Mouse (Mus musculus) lung, postnatal 10 days (tissue): ENCODE results near the gene Myrf.

Experiments
- DNase-seq: peaks from one replicate; pipeline ENCODE4 v3.0.0; 2021

The Myrf gene

GRCm38 (mm10) chr19:10240654-10241305, at the start of gene Myrf:
Gene Myrf (minus strand): TSS chr19:10240748.
- DNase-seq, result peak; percentile 85

DNA sequence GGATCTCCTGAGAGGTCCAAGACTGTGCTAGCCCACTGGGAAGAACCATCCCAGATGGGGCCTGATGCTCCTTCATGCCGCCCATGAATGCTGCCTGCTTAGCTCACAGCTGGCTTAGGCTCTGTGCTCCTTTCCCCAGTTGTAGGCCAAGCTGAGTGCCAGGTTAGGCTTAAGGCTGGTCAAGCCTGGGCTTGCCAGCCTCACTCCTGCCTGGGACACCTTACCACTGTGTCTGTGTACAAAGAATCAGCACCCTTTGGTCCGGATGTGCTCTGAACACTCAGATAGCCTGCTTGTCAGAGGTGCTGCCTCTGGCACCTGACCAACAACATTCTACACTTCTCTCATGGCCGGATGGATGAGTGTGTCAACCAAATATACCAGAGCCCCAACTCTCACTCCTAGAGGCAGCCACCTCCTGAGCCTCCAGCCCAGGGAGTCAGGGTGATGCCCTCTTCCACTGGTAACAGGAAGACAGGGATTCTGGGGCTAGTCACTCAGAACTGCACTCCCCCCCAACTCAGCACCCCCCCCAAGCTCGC, 49.1 kb upstream of the Myrf start:
- no peak for DNase-seq

GRCm38 (mm10) chr19:10288125-10289040, 47.8 kb upstream of the Myrf start:
- no peak for DNase-seq

DNA sequence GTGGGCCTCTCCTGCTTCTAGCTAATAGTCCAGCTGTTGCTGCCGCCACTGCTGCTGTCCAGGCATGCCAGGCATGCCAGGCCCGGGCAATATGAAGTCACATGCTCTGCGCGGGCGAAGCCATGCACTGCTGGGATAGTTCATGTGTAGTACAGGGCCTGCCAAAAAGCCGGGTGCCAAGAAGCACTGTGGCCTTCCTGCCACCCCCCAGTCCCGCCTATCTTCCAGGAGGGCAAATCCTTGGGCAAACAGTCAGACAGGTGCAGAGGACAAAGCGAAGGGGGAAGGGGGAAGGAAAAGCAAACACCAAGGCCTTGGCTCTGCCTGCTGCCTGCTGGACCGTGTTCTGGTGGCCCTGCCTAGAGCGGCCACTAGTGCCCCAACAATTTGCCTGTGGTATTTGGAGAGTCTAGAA, 45.9 kb upstream of the Myrf start:
- DNase-seq, result no peak

DNA sequence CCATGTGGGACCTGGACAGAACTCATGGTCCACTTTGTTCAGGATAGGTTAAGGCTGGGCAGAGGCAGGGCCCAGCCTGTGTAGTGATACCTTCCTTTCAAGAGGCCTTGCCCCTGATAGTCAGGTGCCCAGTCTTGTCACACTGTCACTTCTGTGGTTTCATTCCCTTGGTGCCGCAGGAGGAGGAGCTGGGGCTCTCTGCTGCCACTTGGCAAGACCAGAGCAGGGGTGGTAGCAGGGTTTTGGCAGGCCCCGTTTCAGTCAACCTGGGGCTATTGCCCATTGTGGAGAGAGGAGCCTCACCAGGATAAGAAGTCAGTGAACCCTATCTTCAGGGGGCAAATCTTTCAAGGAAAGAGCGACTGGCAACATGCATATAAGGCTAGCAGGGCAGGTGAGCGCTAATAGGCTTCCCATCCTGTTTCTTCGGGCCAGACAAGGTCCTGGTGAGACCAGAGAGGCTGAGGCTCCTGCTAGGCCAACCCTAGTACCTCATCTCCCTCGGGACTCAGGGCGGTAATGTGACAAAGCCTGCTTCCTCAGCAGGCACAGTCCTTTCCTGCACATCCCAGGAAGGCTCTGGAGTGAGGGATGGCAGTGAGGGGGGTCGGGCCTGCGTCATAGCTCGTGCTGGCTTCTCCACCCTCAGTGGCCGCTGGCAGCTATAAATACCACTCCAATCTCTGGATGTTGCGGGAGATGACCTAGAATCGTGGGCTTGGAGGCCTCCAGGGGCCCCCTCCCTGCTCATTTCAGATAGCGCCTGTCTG, 40.4 kb upstream of the Myrf start:
- no peak for DNase-seq

DNA sequence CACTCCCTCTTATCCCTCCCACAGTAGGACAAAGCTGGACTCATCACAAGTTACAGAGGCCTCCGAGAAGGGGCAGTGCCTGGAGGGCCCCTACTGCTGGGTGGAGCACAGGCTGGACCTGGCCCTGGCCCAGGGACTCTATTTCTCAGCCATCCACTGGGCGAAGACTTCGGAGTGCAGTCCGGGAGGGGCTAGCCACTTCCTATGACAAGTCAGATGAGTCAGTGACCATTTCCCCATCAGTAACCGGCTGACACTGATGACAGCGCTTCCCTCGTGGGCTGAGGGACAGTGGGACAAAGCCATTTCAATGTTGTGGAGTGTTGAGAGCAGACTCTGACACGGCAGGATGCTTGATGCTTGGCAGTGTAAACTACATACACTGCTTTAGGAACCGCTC, 39.1 kb upstream of the Myrf start:
- peak; percentile 62 for DNase-seq

- no peak for DNase-seq
Observed at GRCm38 (mm10) chr19:10278669-10279324, 38.2 kb upstream of the Myrf start.

DNA sequence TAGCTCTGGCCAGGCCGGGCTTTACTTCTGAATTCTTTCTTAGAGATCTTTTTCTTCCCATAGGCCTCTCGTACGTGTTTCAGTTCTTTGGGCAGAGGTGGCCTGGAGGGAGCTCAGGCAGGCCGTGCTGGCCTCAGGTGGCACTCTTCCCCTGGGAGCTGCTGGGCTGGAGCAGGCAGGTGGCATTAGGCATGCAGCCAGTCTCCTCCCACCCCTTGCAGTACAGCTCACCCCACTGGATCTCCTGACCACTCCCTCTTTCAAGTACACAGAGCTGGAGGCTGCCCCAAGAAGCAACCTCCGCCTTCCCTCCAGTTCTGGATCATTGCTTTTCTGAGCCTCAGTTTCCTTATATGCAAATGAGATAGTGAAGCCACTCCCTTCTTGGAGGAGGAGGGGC, 37.2 kb upstream of the Myrf start:
- DNase-seq, result peak; percentile 67

GRCm38 (mm10) chr19:10277331-10277730, 36.8 kb upstream of the Myrf start:
- no peak for DNase-seq

DNA sequence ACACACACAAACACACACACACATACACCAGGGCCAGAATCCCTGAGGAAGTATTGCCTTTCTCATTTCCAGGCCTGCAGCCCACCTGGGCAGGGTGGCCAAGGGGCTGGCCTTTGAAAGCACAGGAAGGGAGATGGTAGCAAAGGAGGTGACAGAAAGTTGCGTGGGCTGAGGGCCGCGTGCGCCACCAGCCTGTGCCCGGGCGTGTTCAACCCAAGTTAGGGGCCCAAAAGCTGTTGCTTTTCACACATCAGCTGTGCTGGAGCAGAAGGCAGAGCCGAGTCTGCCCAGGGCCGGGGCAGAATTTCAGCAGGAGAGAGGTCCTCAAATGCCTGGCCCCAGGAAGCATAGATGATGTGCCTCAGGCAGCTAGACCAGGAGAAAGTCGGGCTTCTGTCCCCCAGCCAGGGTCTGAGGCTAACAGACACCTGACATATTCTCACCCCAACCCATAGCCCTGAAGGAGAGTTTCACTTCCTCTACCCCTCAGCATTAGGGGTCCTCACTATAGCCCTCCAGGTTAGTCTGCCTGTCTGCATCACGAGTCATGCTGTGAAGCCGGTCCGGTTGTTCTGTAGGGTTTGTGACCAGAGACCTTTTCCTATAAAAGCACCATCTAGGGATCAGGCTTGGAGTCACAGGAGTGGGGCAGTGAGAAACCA, 36.1 kb upstream of the Myrf start:
- no peak for DNase-seq

GRCm38 (mm10) chr19:10274056-10274455, 33.5 kb upstream of the Myrf start:
- no peak for DNase-seq

DNA sequence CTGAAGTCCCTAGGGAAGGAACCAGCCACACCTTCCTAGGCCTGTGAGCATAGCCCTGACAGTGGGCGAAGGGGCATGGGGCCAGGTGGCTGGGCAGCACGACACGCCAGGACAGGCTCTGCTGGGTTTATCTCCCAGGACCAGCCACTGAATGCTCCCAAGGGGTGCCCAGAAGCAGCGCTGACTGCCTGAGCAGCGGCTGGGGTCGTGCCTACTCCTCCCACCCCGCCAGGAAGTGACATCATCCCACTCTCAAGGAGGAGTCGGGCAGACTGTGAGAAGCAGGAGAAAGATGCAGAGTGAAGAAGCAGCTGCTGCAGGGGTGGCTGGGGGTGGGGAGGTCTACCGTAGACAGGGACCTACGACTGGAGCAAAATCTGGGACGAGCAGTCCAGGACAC, 32.2 kb upstream of the Myrf start:
- DNase-seq, result peak; percentile 77

- no peak for DNase-seq
Observed at GRCm38 (mm10) chr19:10271592-10271991, 31.0 kb upstream of the Myrf start.

GRCm38 (mm10) chr19:10270356-10270755, 29.8 kb upstream of the Myrf start:
- no peak for DNase-seq

GRCm38 (mm10) chr19:10268851-10269250, 28.3 kb upstream of the Myrf start:
- DNase-seq, result no peak

DNA sequence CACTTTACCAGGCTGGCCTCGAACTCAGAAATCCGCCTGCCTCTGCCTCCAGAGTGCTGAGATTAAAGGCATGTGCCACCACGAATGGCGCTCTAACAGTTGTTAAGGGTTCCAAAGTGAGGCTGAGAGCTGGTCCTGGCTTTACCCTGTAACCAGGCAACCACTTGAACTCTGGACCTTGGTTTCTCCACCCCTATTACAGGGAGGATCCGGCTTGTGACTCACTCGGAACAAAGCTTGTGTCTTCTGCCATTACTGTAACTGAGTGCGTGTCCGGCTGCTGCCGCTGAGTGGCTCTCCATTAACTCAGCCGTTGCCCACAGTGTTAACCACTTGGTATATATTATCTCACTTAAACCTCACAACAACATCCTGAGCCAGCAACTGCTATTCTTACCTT, 27.4 kb upstream of the Myrf start:
- DNase-seq, result no peak

GRCm38 (mm10) chr19:10267057-10267456, 26.5 kb upstream of the Myrf start:
- DNase-seq, result peak; percentile 65

- peak; percentile 95 for DNase-seq
Observed at GRCm38 (mm10) chr19:10266196-10266850, 25.8 kb upstream of the Myrf start.

DNA sequence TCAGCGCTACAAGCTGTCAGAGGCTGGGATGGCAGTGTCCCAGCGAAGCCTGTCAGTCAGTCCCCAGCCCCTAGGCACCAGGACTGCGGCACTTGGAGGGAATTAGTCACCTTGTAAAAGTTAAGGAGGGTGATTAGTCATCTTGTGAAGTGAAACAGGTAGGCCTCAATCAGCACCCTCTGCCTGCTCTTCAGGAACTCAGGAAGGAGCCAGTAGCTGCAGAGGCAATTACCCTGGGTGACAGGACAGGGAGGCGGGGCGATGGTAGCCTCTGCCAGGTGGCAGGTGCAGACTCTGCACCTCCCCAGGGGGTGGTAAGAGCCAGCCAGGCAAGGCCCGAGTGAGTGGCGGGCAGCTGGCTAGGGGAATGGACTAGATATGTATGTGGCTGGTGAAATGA, 20.8 kb upstream of the Myrf start:
- DNase-seq, result no peak

- peak; percentile 90 for DNase-seq
Observed at GRCm38 (mm10) chr19:10258279-10259011, 17.9 kb upstream of the Myrf start.

DNA sequence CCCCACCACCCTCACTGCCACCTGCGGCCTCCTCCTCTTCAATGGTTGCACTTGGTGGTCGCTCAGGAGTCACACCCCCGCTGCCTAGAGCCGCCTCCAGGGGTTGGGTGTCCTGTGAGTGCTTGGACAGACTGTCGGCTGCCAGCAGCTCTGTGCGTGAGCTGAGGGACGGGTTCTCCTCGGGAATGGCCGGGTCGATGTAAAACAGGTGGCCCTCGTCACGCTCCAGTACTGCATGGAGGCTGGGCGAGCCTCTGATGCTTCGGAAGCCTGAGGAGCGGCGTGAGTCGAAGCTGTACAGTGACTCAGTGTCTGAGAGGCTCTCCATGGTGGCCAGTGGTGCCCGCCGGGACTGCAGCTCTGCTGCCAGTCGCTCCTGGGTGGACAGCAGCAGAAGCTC, 7.6 kb upstream of the Myrf start:
- peak; percentile 51 for DNase-seq
